Mouse (Mus musculus) midbrain, embryonic 16.5 days (tissue): ENCODE results near the gene Tcf15. TPM values are rescaled to one million over a fixed set of nuclear protein-coding genes. Genes with fewer than 3 reads are reported as not detected.
A peak's percentile ranks its signal among the peaks of the same experiment; 100 is the strongest.

Experiments
- ATAC-seq: fragments of 200-750 bp; cut with Nextera tagmentation; 2 replicates; pipeline ENCODE4 v1.8.0; 2017; ENCODE audit warnings: moderate TSS enrichment
- H3K27ac ChIP-seq: fragments of 300-500 bp; sonication (generic); 2 replicates; pipeline ENCODE4 v1.5.1; 2014; ENCODE audit warnings: mild to moderate bottlenecking, low read length, mixed read lengths
- H3K27me3 ChIP-seq: fragments of 300-500 bp; sonication (generic); 2 replicates; pipeline ENCODE4 v1.6.1; 2014; ENCODE audit warnings: low read depth, low read length, mixed read lengths; ENCODE audit not compliant: control insufficient read depth, insufficient read depth
- H3K36me3 ChIP-seq: fragments of 300-500 bp; sonication (generic); 2 replicates; pipeline ENCODE4 v1.6.1; 2014; ENCODE audit warnings: mild to moderate bottlenecking, low read length, moderate library complexity, mixed read lengths; ENCODE audit not compliant: control insufficient read depth, insufficient read depth
- H3K4me1 ChIP-seq: fragments of 300-500 bp; sonication (generic); 2 replicates; pipeline ENCODE4 v1.6.1; 2014; ENCODE audit warnings: mild to moderate bottlenecking, low read length, mixed read lengths; ENCODE audit not compliant: control insufficient read depth, insufficient read depth
- H3K4me2 ChIP-seq: fragments of 300-500 bp; sonication (generic); 2 replicates; pipeline ENCODE4 v1.6.1; 2014; ENCODE audit warnings: mild to moderate bottlenecking, low read length, mixed read lengths
- H3K4me3 ChIP-seq: fragments of 300-500 bp; sonication (generic); 2 replicates; pipeline ENCODE4 v1.5.1; 2014; ENCODE audit warnings: low read depth, mild to moderate bottlenecking, low read length, moderate library complexity, mixed read lengths
- H3K9ac ChIP-seq: fragments of 300-500 bp; sonication (generic); 2 replicates; pipeline ENCODE4 v1.6.1; 2014; ENCODE audit warnings: low read depth, low read length, mixed read lengths
- H3K9me3 ChIP-seq: fragments of 300-500 bp; sonication (generic); replicated peaks from 2 replicates; pipeline ENCODE4 v1.6.1; 2014; ENCODE audit warnings: mild to moderate bottlenecking, low read length, mixed read lengths; ENCODE audit not compliant: control insufficient read depth, poor library complexity, severe bottlenecking
- WGBS: fragments of 180-500 bp; shearing (Covaris S2); extraction: QIAGEN DNeasy Blood & Tissue Kit; methylation state at CpG from one replicate; pipeline ENCODE4 v1.1.7; 2014; 5-methylcytosine and 5-hydroxymethylcytosine counted together
- polyA plus RNA-seq: library from polyadenylated mRNA; unstranded; fragments of >200 nt; fragmentation: Nextera tagmentation; extraction: Ambion mirVana; gene quantifications from 2 replicates; pipeline ENCODE4 v1.2.1, GENCODE M21; 2015

The Tcf15 gene
- polyA plus RNA-seq = 0.69 and 1.0 TPM in 2 replicates

DNA sequence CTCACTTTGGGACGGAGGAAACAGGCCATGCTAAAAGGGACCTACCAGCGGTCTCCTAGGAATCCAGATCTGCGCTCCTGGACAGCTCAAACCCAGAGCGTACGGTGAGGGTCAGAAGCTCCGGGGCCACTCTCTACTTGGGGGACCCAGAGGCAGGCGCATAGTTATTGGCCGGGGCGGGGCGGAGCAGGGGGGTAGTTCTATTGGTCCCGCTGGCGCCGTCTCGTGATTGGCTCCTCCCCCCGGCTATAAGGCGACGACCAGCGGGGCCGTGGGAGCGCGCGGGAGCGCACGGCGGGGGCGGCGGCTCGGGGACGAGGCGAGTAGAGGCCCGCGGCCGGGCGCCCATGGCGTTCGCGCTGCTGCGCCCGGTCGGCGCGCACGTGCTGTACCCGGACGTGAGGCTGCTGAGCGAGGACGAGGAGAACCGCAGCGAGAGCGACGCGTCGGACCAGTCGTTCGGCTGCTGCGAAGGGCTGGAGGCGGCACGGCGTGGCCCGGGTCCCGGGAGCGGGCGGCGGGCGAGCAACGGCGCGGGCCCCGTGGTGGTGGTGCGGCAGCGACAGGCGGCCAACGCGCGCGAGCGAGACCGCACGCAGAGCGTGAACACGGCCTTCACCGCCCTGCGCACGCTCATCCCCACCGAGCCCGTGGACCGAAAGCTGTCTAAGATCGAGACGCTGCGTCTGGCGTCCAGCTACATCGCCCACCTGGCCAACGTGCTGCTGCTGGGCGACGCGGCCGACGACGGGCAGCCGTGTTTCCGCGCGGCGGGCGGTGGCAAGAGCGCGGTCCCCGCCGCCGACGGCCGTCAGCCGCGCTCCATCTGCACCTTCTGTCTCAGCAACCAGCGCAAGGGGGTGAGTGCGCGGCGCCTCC is at the start of gene Tcf15:
Gene Tcf15, plus strand, starts transcription at position 283 of the 879 bp plus-strand sequence.
- H3K9me3 ChIP-seq = no peaks in the 10 kb centered on the region
- H3K4me3 ChIP-seq = peak within 1 kb of the TSS; percentile 45
- ATAC-seq = peak; percentile 64
- peak within 1 kb of the TSS; percentile 67 for H3K4me2 ChIP-seq
- no peak within 1 kb of the TSS for H3K27ac ChIP-seq
- H3K36me3 ChIP-seq = no peaks in the 10 kb centered on the region
- under 1% methylated on average over 98 of the region's 118 CpGs for WGBS
- H3K27me3 ChIP-seq = peaks cover 42% of the 10 kb centered on the region
- H3K4me1 ChIP-seq = peaks cover 20% of the 10 kb centered on the region
- H3K9ac ChIP-seq = peak within 1 kb of the TSS; percentile 58

DNA sequence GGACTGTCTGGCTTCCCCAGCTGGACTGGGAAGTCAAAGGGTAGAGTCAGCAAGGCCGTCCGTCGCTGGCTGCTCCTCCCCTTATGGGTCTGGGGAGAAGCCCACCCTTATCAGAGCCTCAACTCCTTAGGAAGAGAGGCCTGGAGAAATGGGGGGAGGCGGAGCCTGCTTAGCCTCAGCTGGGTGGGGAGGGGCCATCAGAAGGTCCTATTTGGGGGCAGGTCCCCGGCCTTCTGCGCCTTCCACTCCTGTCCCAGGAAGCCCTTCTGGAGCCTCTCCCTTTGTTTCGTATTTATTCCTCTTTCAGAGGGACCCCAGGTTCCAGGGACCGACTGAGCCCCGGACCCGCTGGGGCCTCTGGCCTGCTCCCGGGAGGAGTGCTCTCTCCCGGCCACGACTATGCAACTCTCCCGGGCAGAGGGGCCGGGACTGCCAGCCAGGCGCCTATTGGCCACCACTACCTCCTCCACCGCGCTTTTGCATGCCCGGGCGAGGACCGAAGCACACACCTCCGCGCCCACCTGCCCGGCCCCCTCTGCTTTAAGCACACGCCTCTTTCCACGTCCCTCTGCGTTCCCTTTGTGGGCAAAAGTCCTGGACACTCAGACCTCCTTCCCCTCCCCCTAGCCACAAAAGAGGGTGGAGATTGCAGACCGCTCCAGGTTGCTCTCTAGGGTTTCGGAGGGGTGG is 48.4 kb upstream of the Tcf15 start:
- Histone ChIP-seq H3K4me3 (no peak overlapping the region), H3K27me3 (no peaks in the 10 kb centered on the region), H3K27ac (no peak overlapping the region), H3K4me1 (peaks cover 7% of the 10 kb centered on the region; the same call in 1 of the 2 replicates), H3K9ac (peak overlapping the region; percentile 49), H3K4me2 (peak overlapping the region; percentile 8; the same call in 1 of the 2 replicates), H3K9me3 (no peaks in the 10 kb centered on the region), H3K36me3 (peaks cover 3% of the 10 kb centered on the region; the same call in 1 of the 2 replicates)
- ATAC-seq = no peak
- 9% methylated on average over 29 of the region's 29 CpGs for WGBS

DNA sequence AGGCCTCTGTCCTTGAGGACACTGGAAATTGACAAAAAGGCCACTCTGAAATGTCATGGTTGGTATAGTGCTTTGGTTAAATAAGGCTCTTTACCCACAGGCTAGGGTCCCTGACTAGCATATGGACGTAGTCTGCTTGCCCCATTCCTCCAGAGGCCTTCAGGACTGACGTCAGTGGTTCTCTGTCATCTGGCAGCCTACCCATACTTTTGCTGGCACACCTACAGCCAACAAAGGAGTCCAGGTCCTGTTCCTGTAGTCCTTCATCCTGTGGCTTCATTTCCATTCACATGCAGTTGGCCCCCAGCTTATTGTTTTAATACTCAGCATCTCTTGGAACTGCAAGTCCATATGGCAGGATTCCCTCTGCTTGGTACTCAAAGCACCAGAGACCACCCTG is 46.4 kb upstream of the Tcf15 start:
- Histone ChIP-seq H3K4me3 (no peak overlapping the region), H3K4me2 (no peak overlapping the region), H3K9ac (no peak overlapping the region), H3K27me3 (no peaks in the 10 kb centered on the region), H3K27ac (no peak overlapping the region), H3K9me3 (no peaks in the 10 kb centered on the region), H3K4me1 (peaks cover 7% of the 10 kb centered on the region; the same call in 1 of the 2 replicates), H3K36me3 (peaks cover 3% of the 10 kb centered on the region; the same call in 1 of the 2 replicates)
- 42% methylated on average over 2 of the region's 2 CpGs for WGBS
- no peak for ATAC-seq

DNA sequence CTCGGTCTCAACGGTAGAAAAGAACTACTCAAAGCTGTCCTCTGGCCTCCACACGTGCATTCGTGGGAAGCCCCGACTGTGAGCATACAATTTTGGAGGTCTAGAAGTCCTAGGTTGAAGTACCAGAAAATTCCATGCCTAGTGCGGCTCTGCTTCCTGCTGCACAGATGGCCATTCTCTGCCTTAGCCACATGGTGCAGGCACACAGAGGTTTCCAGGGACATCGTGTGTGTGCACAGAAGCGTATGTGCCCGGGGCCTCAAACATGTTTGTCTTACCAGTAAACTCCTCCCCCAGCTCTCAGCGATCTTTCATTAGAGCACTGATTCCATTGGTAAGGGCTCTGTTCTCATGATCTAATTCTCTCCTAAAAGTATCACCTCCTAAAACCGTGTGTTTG is 45.4 kb upstream of the Tcf15 start:
- peaks cover 7% of the 10 kb centered on the region; the same call in 1 of the 2 replicates for H3K4me1 ChIP-seq
- H3K4me3 ChIP-seq = no peak overlapping the region
- no peak overlapping the region for H3K27ac ChIP-seq
- no peaks in the 10 kb centered on the region for H3K9me3 ChIP-seq
- 72% methylated on average over 11 of the region's 11 CpGs for WGBS
- H3K9ac ChIP-seq = no peak overlapping the region
- H3K36me3 ChIP-seq = peaks cover 3% of the 10 kb centered on the region; the same call in 1 of the 2 replicates
- no peak overlapping the region for H3K4me2 ChIP-seq
- ATAC-seq = no peak
- no peaks in the 10 kb centered on the region for H3K27me3 ChIP-seq

DNA sequence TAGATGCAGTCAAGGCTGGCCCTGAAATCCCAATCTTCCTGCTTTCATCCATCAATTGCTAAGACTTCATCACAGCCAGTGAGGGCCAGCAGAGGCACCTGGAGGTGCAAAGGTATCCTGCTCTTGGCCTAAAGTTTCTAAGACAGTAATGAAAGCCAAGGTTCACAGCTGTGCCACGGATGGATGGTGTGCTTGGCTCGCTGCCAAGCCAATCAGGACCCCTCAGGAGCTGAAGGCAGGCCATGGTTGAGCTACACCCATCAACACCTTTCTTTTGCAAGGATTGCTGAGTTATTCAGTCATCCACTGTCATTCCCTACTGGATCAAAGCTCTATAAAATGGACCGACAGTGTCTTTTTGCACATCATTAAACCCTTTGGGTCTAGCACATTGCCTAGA is 43.8 kb upstream of the Tcf15 start:
- peaks cover 5% of the 10 kb centered on the region; the same call in 1 of the 2 replicates for H3K4me1 ChIP-seq
- 68% methylated on average over 3 of the region's 3 CpGs for WGBS

DNA sequence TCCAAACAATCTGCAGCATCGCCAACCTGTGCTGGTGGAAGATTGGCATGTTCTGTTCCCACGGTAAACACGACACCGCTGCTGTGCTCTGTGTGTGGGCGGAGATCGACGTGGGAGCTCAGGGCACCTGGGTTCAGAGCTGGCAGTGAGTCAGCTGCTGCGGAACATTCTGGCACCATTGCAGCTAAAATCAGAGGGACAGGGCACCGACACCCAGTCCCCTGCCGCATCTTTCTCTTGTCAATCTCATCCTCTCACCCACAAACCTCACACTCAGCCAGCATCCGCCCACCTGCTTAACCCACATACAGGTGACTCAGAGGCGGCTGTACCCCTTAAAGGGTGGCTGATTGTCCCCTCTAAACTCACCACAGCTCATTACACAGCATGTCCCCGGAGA is 41.6 kb upstream of the Tcf15 start:
- peaks cover 7% of the 10 kb centered on the region for H3K4me1 ChIP-seq
- H3K4me3 ChIP-seq = no peak overlapping the region
- H3K27me3 ChIP-seq = no peaks in the 10 kb centered on the region
- H3K27ac ChIP-seq = no peak overlapping the region
- WGBS = 73% methylated on average over 13 of the region's 13 CpGs
- H3K9ac ChIP-seq = no peak overlapping the region
- ATAC-seq = no peak
- H3K4me2 ChIP-seq = no peak overlapping the region
- no peaks in the 10 kb centered on the region for H3K36me3 ChIP-seq
- no peaks in the 10 kb centered on the region for H3K9me3 ChIP-seq

More for the DNA sequence above, 43.8 kb upstream of the Tcf15 start:
- Histone ChIP-seq H3K9ac (no peak overlapping the region), H3K27ac (no peak overlapping the region), H3K27me3 (no peaks in the 10 kb centered on the region), H3K4me2 (no peak overlapping the region), H3K36me3 (no peaks in the 10 kb centered on the region), H3K4me3 (no peak overlapping the region), H3K9me3 (no peaks in the 10 kb centered on the region)
- ATAC-seq = no peak

DNA sequence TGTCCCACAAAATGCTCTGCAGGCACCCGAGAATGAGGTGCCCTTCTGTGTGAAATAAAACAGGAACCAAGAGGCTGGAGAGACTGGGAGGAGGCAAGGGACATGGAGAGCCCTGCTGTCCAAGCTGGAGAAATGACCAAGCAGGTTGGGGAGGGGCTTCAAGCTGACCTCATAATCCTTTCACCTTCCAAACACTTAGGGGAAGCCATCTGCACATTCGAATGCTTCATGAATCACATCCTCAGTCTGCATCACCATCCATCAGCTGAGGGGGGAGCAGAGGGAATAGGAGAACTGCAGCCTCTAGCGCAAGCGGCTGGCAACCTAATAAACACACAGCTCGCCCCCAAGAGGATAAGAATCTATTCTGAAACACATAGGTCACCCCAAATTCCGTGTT is 41.0 kb upstream of the Tcf15 start:
- no peak overlapping the region for H3K4me3 ChIP-seq
- ATAC-seq = no peak
- no peak overlapping the region for H3K27ac ChIP-seq
- peaks cover 7% of the 10 kb centered on the region for H3K4me1 ChIP-seq
- H3K27me3 ChIP-seq = no peaks in the 10 kb centered on the region
- H3K4me2 ChIP-seq = no peak overlapping the region
- H3K9ac ChIP-seq = no peak overlapping the region
- 55% methylated on average over 6 of the region's 6 CpGs for WGBS
- no peaks in the 10 kb centered on the region for H3K36me3 ChIP-seq
- no peaks in the 10 kb centered on the region for H3K9me3 ChIP-seq

DNA sequence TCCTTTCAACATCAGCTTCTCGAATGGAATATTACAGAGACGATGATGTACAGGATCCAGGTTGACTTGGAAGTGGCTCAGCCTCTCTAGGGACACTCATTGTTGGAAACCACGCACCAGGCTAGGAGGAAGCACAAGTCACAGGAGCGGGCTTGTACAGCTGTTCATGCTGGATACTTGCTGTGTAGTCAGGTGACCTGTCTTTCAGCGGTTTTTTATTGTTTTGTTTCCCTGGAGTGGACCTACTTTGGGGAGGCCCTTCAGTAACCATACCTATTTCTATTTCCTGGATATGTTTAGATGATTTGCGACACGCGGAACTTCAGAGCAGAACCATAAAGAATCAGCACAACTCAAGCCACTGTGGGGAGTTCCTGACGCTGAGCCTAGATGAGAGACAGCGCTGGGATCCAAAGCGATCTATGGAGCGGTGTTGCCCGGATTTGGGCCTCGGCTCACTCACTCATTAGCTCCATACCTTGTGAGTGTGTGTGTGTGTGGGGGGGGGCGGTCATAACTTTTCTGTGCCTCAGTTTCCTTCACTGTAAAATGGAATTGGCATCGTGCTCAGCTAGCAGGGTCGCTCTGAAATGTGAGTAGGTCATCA is 38.5 kb upstream of the Tcf15 start:
- H3K27me3 ChIP-seq = no peaks in the 10 kb centered on the region
- H3K36me3 ChIP-seq = no peaks in the 10 kb centered on the region
- peaks cover 7% of the 10 kb centered on the region for H3K4me1 ChIP-seq
- peak overlapping the region; percentile 50 for H3K4me3 ChIP-seq
- peak overlapping the region; percentile 80 for H3K4me2 ChIP-seq
- 15% methylated on average over 17 of the region's 17 CpGs for WGBS
- H3K9me3 ChIP-seq = no peaks in the 10 kb centered on the region
- ATAC-seq = peak; percentile 29
- peak overlapping the region; percentile 70 for H3K9ac ChIP-seq
- no peak overlapping the region; the same call in 1 of the 2 replicates for H3K27ac ChIP-seq
